Mouse (Mus musculus) neutrophil, adult 5-6 weeks (primary cell): ENCODE results near the gene Tsnax. TPM values are rescaled to one million over a fixed set of nuclear protein-coding genes. Genes with fewer than 3 reads are reported as not detected.

Source experiments
- ATAC-seq: fragments of 151-379, 151-347 bp; 2 replicates; pipeline ENCODE4 v1.8.0; 2017; ENCODE audit warnings: mild to moderate bottlenecking, moderate TSS enrichment; ENCODE audit not compliant: insufficient number of reproducible peaks, poor library complexity, low FRiP score, severe bottlenecking; ENCODE audit errors: extremely low read depth
- total RNA-seq: library from RNA; stranded (forward); fragments of 200-1000 nt; gene quantifications from 2 replicates; pipeline ENCODE4 v1.2.3, GENCODE M21; 2017

The Tsnax gene
- total RNA-seq, 1 experiment from 2014 or later: 51.6 TPM

GRCm38 (mm10) chr8:125040587-125041375, 28.0 kb downstream of the Tsnax start:
- ATAC-seq: no peak

- ATAC-seq: no peak
Observed at GRCm38 (mm10) chr8:125041496-125041895, 28.7 kb downstream of the Tsnax start.

- no peak for ATAC-seq
Observed at GRCm38 (mm10) chr8:125043394-125043793, 30.6 kb downstream of the Tsnax start.

DNA sequence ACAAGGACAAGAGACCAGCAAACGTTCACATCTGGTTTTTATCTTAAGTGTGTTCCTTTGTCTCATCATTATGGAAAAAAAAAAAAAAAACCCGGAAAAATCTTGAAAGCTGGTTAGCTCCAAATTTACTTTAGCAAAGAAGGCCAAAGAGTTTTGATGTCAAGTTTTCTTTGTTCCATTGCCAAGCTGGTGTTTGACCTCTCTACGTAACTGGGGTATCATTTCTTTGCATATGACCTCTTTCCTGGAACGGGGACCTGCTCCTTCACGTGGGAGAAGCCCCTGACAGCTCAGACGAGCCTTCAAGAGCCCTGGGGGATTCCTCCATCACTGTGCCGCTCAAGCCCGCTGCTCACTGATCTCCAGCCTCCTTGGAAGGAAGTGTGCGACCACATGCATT, 31.1 kb downstream of the Tsnax start:
- no peak for ATAC-seq

- no peak for ATAC-seq
Observed at GRCm38 (mm10) chr8:125045760-125046159, 33.0 kb downstream of the Tsnax start.

- no peak for ATAC-seq
Observed at GRCm38 (mm10) chr8:125049051-125049750, 36.4 kb downstream of the Tsnax start.

- ATAC-seq: no peak
Observed at GRCm38 (mm10) chr8:125049826-125050225, 37.0 kb downstream of the Tsnax start.

GRCm38 (mm10) chr8:125052026-125052425, 39.2 kb downstream of the Tsnax start:
- ATAC-seq: peak; percentile 34; the same call in 1 of the 2 replicates

- ATAC-seq: no peak
Observed at GRCm38 (mm10) chr8:125053505-125054435, 41.0 kb downstream of the Tsnax start, which contains the start of gene Disc1. TSS of gene Disc1 (plus strand) at chr8:125054195.

DNA sequence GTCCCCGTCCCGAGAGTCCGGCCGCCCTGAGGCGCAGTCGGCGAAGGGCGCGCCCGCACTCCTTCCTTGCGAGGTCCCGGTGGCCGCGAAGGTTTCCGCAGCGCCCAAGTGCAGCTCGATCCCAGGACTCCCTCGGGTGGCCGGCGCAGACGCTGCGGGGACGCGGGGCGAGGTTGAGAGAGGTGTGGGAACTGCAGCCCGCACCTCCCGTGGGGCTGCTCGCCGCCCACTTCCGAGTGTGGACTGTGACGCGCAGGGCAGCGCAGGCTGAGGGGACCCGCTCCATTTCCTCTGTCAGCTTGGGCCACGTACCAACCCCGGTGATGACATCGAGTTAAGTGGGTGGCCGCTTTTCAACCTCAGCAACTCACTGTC, 41.6 kb downstream of the Tsnax start:
- ATAC-seq: peak; percentile 39; the same call in 1 of the 2 replicates

- no peak for ATAC-seq
Observed at GRCm38 (mm10) chr8:125060904-125061303, 48.1 kb downstream of the Tsnax start.

GRCm38 (mm10) chr8:125065596-125065995, 52.8 kb downstream of the Tsnax start:
- ATAC-seq: no peak

- peak; percentile 62 for ATAC-seq
Observed at GRCm38 (mm10) chr8:125066913-125067595, 54.3 kb downstream of the Tsnax start.

DNA sequence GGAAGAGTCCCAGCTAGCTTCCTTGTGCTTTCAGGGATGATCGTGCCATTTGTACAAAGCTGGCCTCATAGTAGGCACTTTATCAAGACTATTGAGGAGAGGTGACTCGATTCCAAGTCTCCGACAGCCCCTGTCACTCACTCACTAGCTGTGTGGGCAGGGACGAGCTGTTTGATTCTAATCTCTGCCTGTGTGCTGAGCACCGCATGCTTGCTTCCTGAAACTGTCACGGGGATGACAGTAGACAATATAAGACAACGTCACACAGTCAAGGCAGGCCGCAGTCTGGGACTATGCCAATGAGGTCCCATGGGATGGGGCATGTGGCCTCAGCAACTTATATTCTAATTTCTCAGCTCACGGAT, 54.8 kb downstream of the Tsnax start:
- ATAC-seq: peak; percentile 57; the same call in 1 of the 2 replicates

DNA sequence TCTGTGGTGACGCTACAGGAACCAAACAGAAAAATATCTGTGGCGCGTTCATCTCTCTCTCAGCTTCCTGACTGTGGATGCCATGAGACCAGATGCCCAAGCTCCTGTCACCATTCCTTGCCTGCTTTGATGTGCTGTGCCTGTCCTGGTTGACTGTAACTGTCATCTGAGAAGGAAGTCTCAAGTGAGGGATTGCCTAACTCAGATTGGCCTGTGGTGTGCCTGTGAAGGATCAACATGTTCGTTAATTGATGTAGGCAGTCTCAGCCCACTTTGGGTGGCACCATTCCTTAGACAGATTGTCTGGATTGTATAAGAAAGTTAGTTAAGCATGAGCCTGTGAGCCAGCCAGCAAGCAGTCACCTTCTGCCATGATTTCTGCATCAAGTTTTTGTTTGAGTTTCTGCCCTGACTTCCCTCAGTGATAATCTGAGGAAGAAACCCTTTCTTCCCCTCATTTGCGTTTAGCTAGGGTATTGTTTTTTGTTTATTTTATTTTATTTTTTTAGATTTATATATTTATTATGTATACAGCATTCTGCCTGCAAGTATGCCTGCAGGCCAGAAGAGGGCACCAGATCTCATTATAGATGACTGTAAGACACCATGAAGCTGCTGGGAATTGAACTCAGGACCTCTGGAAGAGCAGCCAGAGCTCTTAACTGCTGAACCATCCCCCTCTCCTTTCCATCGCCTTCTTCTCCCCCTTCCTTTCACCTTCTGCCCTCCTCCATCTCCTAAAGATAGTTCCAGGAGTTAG, 55.5 kb downstream of the Tsnax start:
- no peak for ATAC-seq

GRCm38 (mm10) chr8:125069304-125069703, 56.5 kb downstream of the Tsnax start:
- no peak for ATAC-seq

- no peak for ATAC-seq
Observed at GRCm38 (mm10) chr8:125069733-125070132, 56.9 kb downstream of the Tsnax start.

- no peak for ATAC-seq
Observed at GRCm38 (mm10) chr8:125074141-125074540, 61.3 kb downstream of the Tsnax start.
